Mouse (Mus musculus) ES-Bruce4 (cell line): ENCODE data around the gene Ggps1. TPM values are rescaled to one million over a fixed set of nuclear protein-coding genes. Genes with fewer than 3 reads are reported as not detected.

Experiments used
- H3K27ac ChIP-seq: 2 replicates; pipeline ENCODE4 v1.5.1; 2012; ENCODE audit warnings: low read length, inconsistent platforms; ENCODE audit not compliant: insufficient read depth
- H3K27me3 ChIP-seq: 2 replicates; pipeline ENCODE4 v1.6.1; 2012; ENCODE audit warnings: mild to moderate bottlenecking, low read length, inconsistent platforms; ENCODE audit not compliant: control insufficient read depth, poor library complexity, insufficient read depth, severe bottlenecking
- H3K36me3 ChIP-seq: 2 replicates; pipeline ENCODE4 v1.6.1; 2012; ENCODE audit warnings: inconsistent platforms, mild to moderate bottlenecking, low read length, moderate library complexity; ENCODE audit not compliant: control insufficient read depth, poor library complexity, insufficient read depth, severe bottlenecking
- H3K4me1 ChIP-seq: one replicate; pipeline ENCODE4 v1.8.1; 2011; ENCODE audit warnings: low read length; ENCODE audit not compliant: control insufficient read depth, insufficient read depth
- H3K4me3 ChIP-seq: 2 replicates; pipeline ENCODE4 v1.5.1; 2011; ENCODE audit warnings: low read depth, mild to moderate bottlenecking, low read length
- H3K9ac ChIP-seq: 2 replicates; pipeline ENCODE4 v1.6.1; 2012; ENCODE audit warnings: low read depth, mild to moderate bottlenecking, inconsistent platforms; ENCODE audit not compliant: poor library complexity, severe bottlenecking
- H3K9me3 ChIP-seq: replicated peaks from 2 replicates; pipeline ENCODE4 v1.6.1; 2012; ENCODE audit warnings: mild to moderate bottlenecking, low read length, inconsistent platforms; ENCODE audit not compliant: control insufficient read depth, poor library complexity, insufficient read depth, severe bottlenecking
- CTCF ChIP-seq: IDR thresholded peaks from one replicate; pipeline ENCODE4 v1.8.1; 2011; ENCODE audit warnings: low read depth, low read length
- EP300 ChIP-seq: IDR thresholded peaks from 2 replicates; pipeline ENCODE4 v1.6.1; 2011; ENCODE audit warnings: low read depth, low read length; ENCODE audit not compliant: insufficient read depth
- POLR2A ChIP-seq: IDR thresholded peaks from one replicate; pipeline ENCODE4 v1.8.1; 2011; ENCODE audit warnings: low read length; ENCODE audit not compliant: insufficient read depth
- polyA plus RNA-seq: library from polyadenylated mRNA; stranded (reverse); fragments of >200 nt; gene quantifications from 2 replicates; pipeline ENCODE4 v1.2.4, GENCODE M21; 2011; ENCODE audit warnings: low read depth; ENCODE audit not compliant: missing spikeins, insufficient read depth, insufficient read length

Ggps1 gene
- polyA plus RNA-seq, 1 experiment = 60.1 TPM

GRCm38 (mm10) chr13:14075326-14075725 is 12.0 kb upstream of the Ggps1 start:
- Histone ChIP-seq H3K36me3 (no peaks in the 10 kb centered on the region), H3K9ac (no peak overlapping the region), H3K9me3 (no peaks in the 10 kb centered on the region)

DNA sequence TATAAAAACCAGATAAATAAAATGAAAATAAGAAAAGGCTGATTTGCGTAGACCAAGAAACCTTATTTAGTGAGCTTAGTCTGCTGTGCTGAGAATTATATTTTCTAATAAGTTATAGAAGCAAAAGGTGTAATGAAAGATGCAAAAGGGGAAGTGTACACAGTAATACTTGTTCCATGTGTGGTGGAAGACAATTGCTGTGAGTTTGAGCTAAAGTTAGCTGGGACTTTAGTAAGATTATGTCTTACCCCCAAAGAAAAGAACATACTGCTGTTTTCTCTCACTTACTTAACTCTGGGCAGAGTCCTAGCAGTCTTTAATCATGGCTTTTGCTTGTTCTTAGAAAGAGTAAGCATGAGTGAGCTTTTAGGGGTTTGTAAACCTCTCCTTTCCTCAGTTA is 11.1 kb upstream of the Ggps1 start:
- TF ChIP-seq POLR2A (no peak), CTCF (no peak)
- Histone ChIP-seq H3K9ac (no peak overlapping the region), H3K36me3 (no peaks in the 10 kb centered on the region), H3K4me3 (no peak overlapping the region), H3K27me3 (no peaks in the 10 kb centered on the region), H3K27ac (no peak overlapping the region), H3K9me3 (no peaks in the 10 kb centered on the region), H3K4me1 (no peaks in the 10 kb centered on the region)

More at GRCm38 (mm10) chr13:14075326-14075725, 12.0 kb upstream of the Ggps1 start:
- Histone ChIP-seq H3K27me3 (no peaks in the 10 kb centered on the region), H3K4me1 (no peaks in the 10 kb centered on the region), H3K4me3 (no peak overlapping the region), H3K27ac (no peak overlapping the region)
- TF ChIP-seq CTCF = no peak
- no peak for TF ChIP-seq POLR2A
- TF ChIP-seq EP300 = no peak

- Histone ChIP-seq H3K27ac (no peak overlapping the region), H3K9me3 (no peaks in the 10 kb centered on the region), H3K27me3 (no peaks in the 10 kb centered on the region), H3K4me1 (no peaks in the 10 kb centered on the region), H3K9ac (no peak overlapping the region), H3K36me3 (0 out of 2 replicates have a peak, but pooled peaks cover 3% of the 10 kb centered on the region), H3K4me3 (no peak overlapping the region)
- TF ChIP-seq CTCF = no peak
- no peak for TF ChIP-seq EP300
These were observed 6.0 kb upstream of the Ggps1 start for GRCm38 (mm10) chr13:14069291-14069690.

DNA sequence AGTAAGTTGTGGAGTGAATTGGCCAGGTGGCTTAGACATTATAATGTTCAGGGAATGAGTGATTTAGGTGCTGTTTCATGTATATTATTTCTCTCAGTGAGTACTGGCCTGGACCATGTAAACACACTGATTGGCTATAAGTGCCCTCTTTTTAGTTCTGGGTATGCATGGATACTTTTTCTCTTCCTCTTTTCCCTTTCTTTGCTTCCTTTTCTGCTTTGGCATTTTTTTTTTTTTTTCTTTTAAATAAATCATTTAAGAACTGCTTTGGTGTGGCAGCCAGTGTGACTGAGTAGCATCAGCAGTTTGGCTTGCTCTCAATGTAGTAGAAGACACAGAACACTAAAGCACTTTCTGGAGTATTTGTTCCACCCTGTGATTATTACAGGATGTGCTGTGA is 4.7 kb upstream of the Ggps1 start:
- Histone ChIP-seq H3K36me3 (0 out of 2 replicates have a peak, but pooled peaks cover 3% of the 10 kb centered on the region), H3K27me3 (no peaks in the 10 kb centered on the region)
- TF ChIP-seq CTCF = no peak
- TF ChIP-seq EP300 = no peak
- TF ChIP-seq POLR2A = no peak

GRCm38 (mm10) chr13:14065701-14066100 is 2.4 kb upstream of the Ggps1 start:
- no peak for TF ChIP-seq POLR2A
- TF ChIP-seq EP300 = no peak
- TF ChIP-seq CTCF = no peak
- 0 out of 2 replicates have a peak, but pooled peaks cover 3% of the 10 kb centered on the region for H3K36me3 ChIP-seq
- no peak overlapping the region for H3K9ac ChIP-seq
- H3K4me3 ChIP-seq = no peak overlapping the region
- H3K27ac ChIP-seq = no peak overlapping the region
- H3K27me3 ChIP-seq = no peaks in the 10 kb centered on the region
- no peaks in the 10 kb centered on the region for H3K9me3 ChIP-seq
- no peaks in the 10 kb centered on the region for H3K4me1 ChIP-seq

More for the DNA sequence above, 4.7 kb upstream of the Ggps1 start:
- H3K9me3 ChIP-seq = no peaks in the 10 kb centered on the region
- H3K27ac ChIP-seq = no peak overlapping the region
- no peak overlapping the region for H3K9ac ChIP-seq
- no peaks in the 10 kb centered on the region for H3K4me1 ChIP-seq
- no peak overlapping the region for H3K4me3 ChIP-seq

GRCm38 (mm10) chr13:14065028-14065380 is 1.7 kb upstream of the Ggps1 start:
- TF ChIP-seq EP300 = no peak
- no peak for TF ChIP-seq POLR2A
- no peak for TF ChIP-seq CTCF
- Histone ChIP-seq H3K27ac (no peak overlapping the region), H3K9me3 (no peaks in the 10 kb centered on the region), H3K4me3 (peak overlapping the region; percentile 80), H3K4me1 (no peaks in the 10 kb centered on the region), H3K9ac (peak overlapping the region; percentile 99), H3K36me3 (0 out of 2 replicates have a peak, but pooled peaks cover 3% of the 10 kb centered on the region), H3K27me3 (no peaks in the 10 kb centered on the region)
